Mouse (Mus musculus) lung, adult 2 months (tissue): ENCODE data around the gene Odf3. TPM values are rescaled to one million over a fixed set of nuclear protein-coding genes. Genes with fewer than 3 reads are reported as not detected.
A peak's percentile ranks its signal among the peaks of the same experiment; 100 is the strongest.
"Not testable (repeated sequence)": the region's sequence is repeated elsewhere in the genome, so short reads cannot be mapped to it uniquely, and the experiment has no call there.

Experiments used
- DNase-seq: peaks from one replicate; pipeline ENCODE4 v3.0.0; 2022
- H3K4me1 ChIP-seq: fragments of 200-500 bp; 2 replicates; pipeline ENCODE4 v1.6.1; 2011; ENCODE audit warnings: low read length; ENCODE audit not compliant: control insufficient read depth, insufficient read depth
- H3K4me3 ChIP-seq: fragments of 200-500 bp; replicated peaks from 2 replicates; pipeline ENCODE3; 2011; ENCODE audit warnings: low read depth, mild to moderate bottlenecking, control low read depth, low read length; ENCODE audit errors: extremely low read depth
- CTCF ChIP-seq: fragments of 200-500 bp; IDR thresholded peaks from 2 replicates; pipeline ENCODE4 v1.5.1; 2011; ENCODE audit warnings: mild to moderate bottlenecking, low read length, control low read depth; ENCODE audit not compliant: insufficient read depth
- POLR2A ChIP-seq: fragments of 200-500 bp; IDR thresholded peaks from 2 replicates; pipeline ENCODE4 v1.6.1; 2011; ENCODE audit warnings: low read depth, mild to moderate bottlenecking, control low read depth, low read length, borderline replicate concordance; ENCODE audit errors: extremely low read depth
- WGBS: fragments of 180-500 bp; shearing (Covaris S2); methylation state at CpG from one replicate; pipeline ENCODE4 v1.1.7; 2018; 5-methylcytosine and 5-hydroxymethylcytosine counted together
- polyA plus RNA-seq: library from polyadenylated mRNA; depleted of rRNA; stranded (reverse); fragments of >200 nt; gene quantifications from 2 replicates; pipeline ENCODE4 v1.2.3, GENCODE M21; 2012

Odf3 gene
- polyA plus RNA-seq, 1 experiment, result 0.24 TPM

- no peak for DNase-seq
- 79% methylated on average over 6 of the region's 6 CpGs for WGBS
- TF ChIP-seq POLR2A (no peak), CTCF (no peak)
- H3K4me1 ChIP-seq, result peaks cover 3% of the 10 kb centered on the region
- H3K4me3 ChIP-seq, result no peak overlapping the region
These were observed 29.8 kb downstream of the Odf3 start for GRCm38 (mm10) chr7:140877364-140877763.

- TF ChIP-seq CTCF, result no peak
- no peak for TF ChIP-seq POLR2A
- 78% methylated on average over 7 of the region's 7 CpGs for WGBS
- Histone ChIP-seq H3K4me3 (no peak overlapping the region), H3K4me1 (peaks cover 3% of the 10 kb centered on the region)
- DNase-seq, result no peak
These were observed 31.8 kb downstream of the Odf3 start for GRCm38 (mm10) chr7:140879355-140879754.

GRCm38 (mm10) chr7:140880419-140880818 is 32.8 kb downstream of the Odf3 start:
- no peak overlapping the region for H3K4me3 ChIP-seq
- no peak for DNase-seq
- H3K4me1 ChIP-seq, result peaks cover 3% of the 10 kb centered on the region
- WGBS, result 65% methylated on average over 3 of the region's 3 CpGs
- TF ChIP-seq POLR2A (no peak), CTCF (no peak)

- Histone ChIP-seq H3K4me3 (peak overlapping the region; percentile 44), H3K4me1 (peaks cover 3% of the 10 kb centered on the region)
- DNase-seq, result no peak
- 11% methylated on average over 8 of the region's 8 CpGs for WGBS
- TF ChIP-seq POLR2A (no peak), CTCF (no peak)
These were observed 33.4 kb downstream of the Odf3 start for GRCm38 (mm10) chr7:140880865-140881515.

- DNase-seq, result peak; percentile 92
- Histone ChIP-seq H3K4me1 (peaks cover 3% of the 10 kb centered on the region), H3K4me3 (peak within 1 kb of the TSS; percentile 91)
- WGBS, result under 1% methylated on average over 59 of the region's 59 CpGs
- TF ChIP-seq POLR2A (peak; percentile 74; the same call in 1 of the 2 replicates), CTCF (no peak)
These were observed 34.3 kb downstream of the Odf3 start, which contains the start of the genes Psmd13 and Sirt3 for GRCm38 (mm10) chr7:140881696-140882468. Psmd13 (plus strand) TSS chr7:140881968. Sirt3 (minus strand) TSS chr7:140882309.

- Histone ChIP-seq H3K4me1 (peaks cover 3% of the 10 kb centered on the region), H3K4me3 (peak overlapping the region; percentile 78)
- WGBS, result under 1% methylated on average over 12 of the region's 12 CpGs
- TF ChIP-seq POLR2A, result no peak
- no peak for TF ChIP-seq CTCF
- DNase-seq, result no peak
These were observed 34.8 kb downstream of the Odf3 start for GRCm38 (mm10) chr7:140882469-140882803.

- not testable (repeated sequence) for H3K4me3 ChIP-seq, DNase-seq, H3K4me1 ChIP-seq
- WGBS, result 95% methylated on average over 16 of the region's 16 CpGs
These were observed 43.0 kb downstream of the Odf3 start for GRCm38 (mm10) chr7:140890636-140891035.

GRCm38 (mm10) chr7:140894031-140894430 is 46.4 kb downstream of the Odf3 start:
- WGBS, result 89% methylated on average over 7 of the region's 7 CpGs
- TF ChIP-seq POLR2A, result no peak
- Histone ChIP-seq H3K4me1 (no peaks in the 10 kb centered on the region), H3K4me3 (no peak overlapping the region)
- DNase-seq, result no peak

- DNase-seq, result no peak
These were observed 47.0 kb downstream of the Odf3 start for GRCm38 (mm10) chr7:140894611-140895010.

GRCm38 (mm10) chr7:140897863-140898262 is 50.3 kb downstream of the Odf3 start:
- H3K4me3 ChIP-seq, result no peak overlapping the region
- no peak for DNase-seq
- H3K4me1 ChIP-seq, result no peaks in the 10 kb centered on the region
- WGBS, result 88% methylated on average over 7 of the region's 7 CpGs
- TF ChIP-seq POLR2A (no peak), CTCF (no peak)

More at GRCm38 (mm10) chr7:140894611-140895010, 47.0 kb downstream of the Odf3 start:
- no peak for TF ChIP-seq CTCF
- no peak for TF ChIP-seq POLR2A
- no peaks in the 10 kb centered on the region for H3K4me1 ChIP-seq
- H3K4me3 ChIP-seq, result no peak overlapping the region
- WGBS, result 87% methylated on average over 3 of the region's 3 CpGs
